Mouse (Mus musculus): ENCODE measurements around the gene Slc31a1. TPM values are rescaled to one million over a fixed set of nuclear protein-coding genes. Genes with fewer than 3 reads are reported as not detected.

The Slc31a1 gene
- polyA plus RNA-seq, 1 experiment from 2014 or later = 34.6 TPM

DNA sequence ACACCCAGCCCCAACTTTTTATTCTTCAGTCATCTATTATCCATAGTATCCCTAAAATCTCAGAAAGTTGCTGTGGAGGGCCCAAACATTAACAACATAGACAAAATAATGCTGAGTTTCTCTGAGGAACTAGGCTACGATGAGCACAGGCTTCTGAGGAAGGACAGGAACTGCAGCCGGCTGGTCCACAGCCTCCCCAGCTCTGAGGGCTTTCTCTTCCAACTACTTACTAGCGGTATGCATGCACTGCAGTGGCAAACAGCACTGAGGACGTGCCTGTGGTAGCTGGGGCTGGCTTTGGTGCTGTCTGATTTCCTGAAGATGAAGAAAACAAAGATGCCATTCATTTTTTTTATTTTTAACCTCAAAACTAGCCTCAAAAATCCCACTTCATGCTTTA, 14.7 kb upstream of the Slc31a1 start:
- WGBS = 80% methylated on average over 4 of the region's 4 CpGs
- no peaks in the 10 kb centered on the region for H3K4me1 ChIP-seq
- no peak overlapping the region for H3K4me2 ChIP-seq
- H3K27ac ChIP-seq = no peak overlapping the region
- H3K9me3 ChIP-seq = no peaks in the 10 kb centered on the region
- H3K27me3 ChIP-seq (replicated peaks) = no peaks in the 10 kb centered on the region
- H3K9ac ChIP-seq = no peak overlapping the region
- H3K4me3 ChIP-seq = no peak overlapping the region
- H3K36me3 ChIP-seq (replicated peaks) = peaks cover 17% of the 10 kb centered on the region; the same call in 1 of the 2 replicates
- no peak for ATAC-seq (replicated peaks)

DNA sequence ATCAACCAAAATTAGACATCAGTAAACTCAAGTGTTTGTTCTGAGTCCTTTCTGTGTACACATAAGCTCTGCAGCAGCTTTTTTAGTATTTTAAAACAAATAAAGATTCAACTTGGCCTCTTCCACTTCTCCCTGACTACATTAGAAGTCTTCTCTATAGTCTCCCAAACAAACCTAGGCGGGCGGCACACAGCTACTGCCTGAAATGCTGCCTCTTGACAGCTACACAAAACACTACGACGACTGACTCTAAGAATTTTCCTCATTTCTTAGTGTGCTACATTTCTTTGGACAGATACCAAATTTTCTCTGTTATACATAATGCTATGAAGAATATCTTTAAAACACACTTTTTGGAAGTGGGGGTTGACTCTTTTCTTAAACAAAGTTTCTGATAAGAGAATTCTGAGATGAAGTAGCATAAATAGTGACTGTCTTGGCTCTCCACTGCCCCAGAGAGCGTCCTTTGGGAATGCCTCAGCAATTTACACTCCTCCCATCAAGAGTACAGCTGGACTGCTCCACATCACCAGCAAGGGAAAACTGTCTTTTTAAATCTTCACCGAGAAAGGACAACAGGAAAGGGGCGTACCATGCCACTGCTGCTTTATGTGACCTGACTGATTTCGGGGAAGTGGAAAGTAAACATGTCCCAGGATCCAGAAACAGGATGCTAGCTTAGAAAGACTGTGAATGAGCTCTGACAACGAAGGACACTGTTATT, 12.8 kb upstream of the Slc31a1 start:
- no peak overlapping the region for H3K4me3 ChIP-seq
- H3K36me3 ChIP-seq (replicated peaks) = peaks cover 21% of the 10 kb centered on the region; the same call in 1 of the 2 replicates
- H3K4me1 ChIP-seq = no peaks in the 10 kb centered on the region
- no peaks in the 10 kb centered on the region for H3K9me3 ChIP-seq
- no peaks in the 10 kb centered on the region for H3K27me3 ChIP-seq (replicated peaks)
- no peak overlapping the region for H3K9ac ChIP-seq
- no peak overlapping the region for H3K27ac ChIP-seq
- no peak overlapping the region for H3K4me2 ChIP-seq
- ATAC-seq (replicated peaks) = no peak
- 80% methylated on average over 9 of the region's 9 CpGs for WGBS

DNA sequence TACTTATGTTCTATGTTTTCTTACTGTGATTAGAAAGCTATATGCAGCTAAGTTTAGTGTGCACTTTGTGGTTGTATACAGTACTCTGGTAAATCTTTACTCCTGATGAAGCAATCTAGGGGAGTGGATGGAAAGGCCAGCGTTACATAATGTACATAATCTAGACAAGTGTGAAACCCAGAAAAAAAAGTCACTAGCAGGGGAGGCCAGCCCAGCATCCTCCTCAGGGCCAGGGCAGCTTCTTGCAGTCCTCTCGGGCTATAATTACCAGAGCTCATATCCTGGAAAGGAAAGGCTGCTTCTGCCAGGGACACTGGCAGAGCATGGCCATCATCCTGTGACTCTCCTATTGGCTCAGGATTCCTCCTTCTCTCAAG, 12.2 kb upstream of the Slc31a1 start:
- Histone ChIP-seq H3K36me3 (replicated peaks) (peaks cover 16% of the 10 kb centered on the region; the same call in 1 of the 2 replicates), H3K27ac (no peak overlapping the region), H3K9ac (no peak overlapping the region), H3K4me1 (no peaks in the 10 kb centered on the region), H3K4me3 (no peak overlapping the region), H3K9me3 (no peaks in the 10 kb centered on the region), H3K27me3 (replicated peaks) (no peaks in the 10 kb centered on the region), H3K4me2 (no peak overlapping the region)
- 84% methylated on average over 2 of the region's 2 CpGs for WGBS
- ATAC-seq (replicated peaks) = no peak

DNA sequence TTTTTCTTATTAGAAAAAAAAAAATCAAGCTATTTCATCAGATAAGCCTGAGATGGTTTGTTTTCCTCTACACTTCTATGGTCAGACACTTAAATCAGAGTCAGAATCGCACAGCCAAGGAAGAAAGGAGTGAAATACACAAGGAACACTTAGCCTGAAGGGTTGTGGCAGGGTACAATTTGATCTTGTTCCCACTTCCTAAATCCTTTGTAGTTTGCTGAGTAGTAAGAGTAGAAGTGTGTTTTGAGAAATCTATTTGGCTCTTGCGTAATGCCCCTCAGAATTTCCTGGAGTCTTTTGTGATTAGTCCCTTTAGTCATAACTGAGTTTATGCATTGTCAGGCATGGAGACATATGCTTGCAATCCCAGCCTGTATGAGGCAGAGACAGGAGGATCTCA, 11.2 kb upstream of the Slc31a1 start:
- ATAC-seq (replicated peaks) = no peak
- Histone ChIP-seq H3K27me3 (replicated peaks) (no peaks in the 10 kb centered on the region), H3K9ac (no peak overlapping the region), H3K4me3 (no peak overlapping the region), H3K27ac (no peak overlapping the region), H3K36me3 (replicated peaks) (peaks cover 12% of the 10 kb centered on the region; the same call in 1 of the 2 replicates), H3K9me3 (no peaks in the 10 kb centered on the region), H3K4me1 (no peaks in the 10 kb centered on the region), H3K4me2 (no peak overlapping the region)
- WGBS = 89% methylated on average over 2 of the region's 2 CpGs

DNA sequence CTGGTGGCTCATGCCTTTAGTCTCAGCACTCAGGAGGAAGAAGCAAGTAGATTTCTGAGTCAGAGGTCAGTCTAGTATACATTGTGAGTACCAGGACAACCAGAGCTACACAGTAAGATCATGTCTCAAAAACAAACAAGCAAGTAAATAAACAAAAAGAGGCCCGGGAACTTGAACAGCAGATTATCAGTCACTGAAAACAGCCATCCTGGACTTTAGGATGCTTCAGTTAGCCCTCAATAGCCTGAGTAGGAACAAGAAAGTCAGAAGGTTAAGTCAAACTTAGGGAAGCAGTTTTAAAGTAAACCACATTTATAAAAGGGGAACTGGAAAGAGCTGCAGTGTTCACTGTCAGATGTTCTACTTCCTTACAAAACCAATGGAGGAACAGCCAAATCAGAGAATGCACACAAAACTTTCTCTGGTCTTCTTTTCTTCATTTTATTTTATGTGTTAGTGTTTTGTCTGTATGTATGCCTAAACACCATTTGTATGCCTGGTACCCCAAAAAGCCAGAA, 2.8 kb upstream of the Slc31a1 start:
- Histone ChIP-seq H3K9ac (no peak overlapping the region), H3K4me2 (no peak overlapping the region), H3K4me3 (no peak overlapping the region), H3K27ac (no peak overlapping the region), H3K27me3 (replicated peaks) (no peaks in the 10 kb centered on the region), H3K9me3 (no peaks in the 10 kb centered on the region), H3K36me3 (replicated peaks) (no peaks in the 10 kb centered on the region), H3K4me1 (peaks cover 27% of the 10 kb centered on the region)
- ATAC-seq (replicated peaks) = no peak
- 89% methylated on average over 1 of the region's 1 CpGs for WGBS

DNA sequence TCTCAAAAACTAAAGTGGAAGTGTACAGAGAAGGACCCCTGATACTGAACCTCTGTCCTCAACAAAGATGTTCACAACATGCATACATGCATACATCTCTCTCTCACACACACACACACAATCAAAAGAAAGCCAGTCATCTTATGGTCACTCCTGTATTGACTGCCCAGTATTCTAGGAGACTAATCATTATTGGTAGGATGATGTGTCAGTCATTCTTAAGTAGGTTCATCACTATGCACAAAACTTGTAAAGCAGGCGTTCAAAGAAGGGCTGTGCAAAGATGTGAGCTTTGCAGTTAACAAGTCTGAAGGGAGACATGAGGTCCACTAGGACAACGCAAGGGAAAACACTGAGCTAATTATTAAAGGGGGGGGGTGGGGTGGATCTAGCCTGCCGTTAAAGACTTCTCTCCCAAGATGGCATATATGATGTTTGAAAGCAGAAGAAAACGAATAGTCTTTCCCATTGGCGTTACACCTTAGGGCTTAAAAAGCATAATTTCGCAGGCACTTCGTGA, 1.2 kb upstream of the Slc31a1 start:
- H3K9ac ChIP-seq = peak overlapping the region; percentile 83
- no peak for ATAC-seq (replicated peaks)
- peaks cover 27% of the 10 kb centered on the region for H3K4me1 ChIP-seq
- H3K27me3 ChIP-seq (replicated peaks) = no peaks in the 10 kb centered on the region
- no peaks in the 10 kb centered on the region for H3K9me3 ChIP-seq
- peak overlapping the region; percentile 79 for H3K4me3 ChIP-seq
- 40% methylated on average over 7 of the region's 7 CpGs for WGBS
- H3K36me3 ChIP-seq (replicated peaks) = no peaks in the 10 kb centered on the region
- peak overlapping the region; percentile 84; the same call in 1 of the 2 replicates for H3K27ac ChIP-seq
- H3K4me2 ChIP-seq = peak overlapping the region; percentile 59

DNA sequence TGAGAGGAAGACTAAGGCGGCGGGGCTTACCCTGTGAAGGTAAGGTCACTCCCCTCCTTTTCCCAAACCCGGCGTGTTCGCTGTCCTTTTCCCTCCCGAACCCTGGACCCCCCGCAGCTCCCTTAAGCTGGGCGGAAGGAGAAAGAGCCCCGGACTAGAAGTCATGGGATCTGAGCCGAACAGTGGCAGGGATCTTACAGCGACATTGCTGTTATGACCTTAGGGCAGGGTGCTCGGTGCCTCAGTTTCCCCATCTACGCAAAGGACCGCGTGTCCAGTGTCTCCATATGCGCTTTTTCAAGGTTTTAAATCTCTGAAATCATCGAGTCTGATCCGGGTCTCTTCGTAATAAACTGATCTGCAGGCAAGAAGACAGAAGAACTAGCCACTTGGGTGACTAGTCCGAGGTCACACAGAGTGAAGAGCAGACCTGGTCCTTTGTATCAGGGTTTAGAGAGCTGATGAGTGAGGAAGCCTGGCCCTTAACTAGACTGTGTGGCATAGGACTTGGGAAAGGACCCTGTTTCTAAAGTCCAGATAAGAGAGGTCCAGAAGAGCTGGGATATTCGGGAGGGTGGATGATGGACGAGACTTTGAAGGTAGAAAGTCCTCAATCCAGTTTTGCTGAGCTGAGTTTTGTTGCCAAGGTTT, 403 bp downstream of the Slc31a1 start:
- H3K27me3 ChIP-seq (replicated peaks) = no peaks in the 10 kb centered on the region
- peak overlapping the region; percentile 84 for H3K27ac ChIP-seq
- peaks cover 27% of the 10 kb centered on the region for H3K4me1 ChIP-seq
- peak overlapping the region; percentile 68 for H3K9ac ChIP-seq
- H3K4me3 ChIP-seq = peak overlapping the region; percentile 79
- WGBS = under 1% methylated on average over 22 of the region's 22 CpGs
- ATAC-seq (replicated peaks) = peak; percentile 15
- H3K9me3 ChIP-seq = no peaks in the 10 kb centered on the region
- no peaks in the 10 kb centered on the region for H3K36me3 ChIP-seq (replicated peaks)
- H3K4me2 ChIP-seq = peak overlapping the region; percentile 77

DNA sequence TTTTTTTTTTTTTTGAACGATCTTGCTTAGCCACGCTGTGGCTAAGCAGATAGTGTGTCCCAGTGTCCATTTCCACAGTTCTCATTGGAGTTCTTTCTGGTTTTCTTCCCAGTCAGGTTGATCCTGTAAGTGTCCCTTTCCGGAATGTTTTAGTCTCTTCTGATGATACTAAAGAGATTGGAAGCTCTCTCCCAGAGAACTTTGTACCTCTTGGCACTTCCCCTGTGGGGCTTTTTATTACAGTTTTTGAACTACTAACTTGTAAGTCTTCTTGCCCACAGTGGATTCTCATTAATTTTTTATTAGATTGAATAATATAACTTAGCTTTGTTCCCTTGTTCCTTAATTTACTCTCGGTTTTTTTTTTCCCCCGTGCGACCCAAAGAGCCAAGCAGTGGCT, 1.0 kb downstream of the Slc31a1 start:
- Histone ChIP-seq H3K27me3 (replicated peaks) (no peaks in the 10 kb centered on the region), H3K4me3 (peak overlapping the region; percentile 79), H3K27ac (no peak overlapping the region), H3K36me3 (replicated peaks) (no peaks in the 10 kb centered on the region), H3K9me3 (no peaks in the 10 kb centered on the region), H3K9ac (0 out of 2 replicates have a peak overlapping the region, but pooled peaks have one; percentile 68), H3K4me2 (peak overlapping the region; percentile 77), H3K4me1 (peaks cover 27% of the 10 kb centered on the region)
- WGBS = 45% methylated on average over 6 of the region's 6 CpGs
- no peak for ATAC-seq (replicated peaks)

DNA sequence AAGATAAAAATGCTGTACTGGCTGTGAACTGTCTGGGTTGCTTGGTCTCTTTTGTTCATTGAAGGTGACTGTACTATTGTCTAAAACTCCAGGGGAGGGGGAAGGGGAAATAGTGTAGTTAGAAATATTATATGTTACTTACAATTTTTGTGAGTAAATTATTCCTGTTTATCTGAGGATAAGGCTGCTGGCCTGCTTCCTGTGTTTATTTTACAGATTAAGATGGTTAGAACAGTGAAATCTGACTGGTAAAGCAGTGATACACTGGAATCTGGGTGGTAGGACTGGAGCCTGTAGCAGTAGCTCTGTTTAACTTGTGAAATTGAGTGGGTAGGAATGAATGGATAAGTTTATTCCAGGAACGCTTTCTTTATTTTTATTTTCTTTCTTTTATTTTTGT, 1.5 kb downstream of the Slc31a1 start:
- peak overlapping the region; percentile 77 for H3K4me2 ChIP-seq
- peaks cover 27% of the 10 kb centered on the region for H3K4me1 ChIP-seq
- WGBS = 83% methylated on average over 1 of the region's 1 CpGs
- peak overlapping the region; percentile 79 for H3K4me3 ChIP-seq
- no peaks in the 10 kb centered on the region for H3K36me3 ChIP-seq (replicated peaks)
- no peak overlapping the region for H3K9ac ChIP-seq
- H3K27ac ChIP-seq = no peak overlapping the region
- ATAC-seq (replicated peaks) = no peak
- no peaks in the 10 kb centered on the region for H3K9me3 ChIP-seq
- no peaks in the 10 kb centered on the region for H3K27me3 ChIP-seq (replicated peaks)

DNA sequence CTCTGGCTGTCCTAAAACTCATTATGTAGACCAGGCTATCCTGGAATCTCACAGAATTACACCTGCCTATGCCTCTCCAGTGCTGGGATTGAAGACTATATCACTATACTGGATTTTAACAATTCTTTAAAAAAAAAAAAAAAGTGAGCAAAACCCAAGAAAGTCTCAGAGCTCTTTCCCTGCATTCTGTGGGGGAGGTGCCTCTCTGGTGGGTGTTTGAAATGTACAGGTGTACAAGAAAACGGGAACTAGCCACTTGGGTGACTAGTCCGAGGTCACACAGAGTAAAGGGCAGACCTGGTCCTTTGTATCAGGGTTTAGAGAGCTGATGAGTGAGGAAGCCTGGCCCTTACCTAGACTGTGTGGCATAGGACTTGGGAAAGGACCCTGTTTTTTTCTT, 1.9 kb downstream of the Slc31a1 start:
- Histone ChIP-seq H3K4me3 (no peak overlapping the region), H3K4me1 (peaks cover 27% of the 10 kb centered on the region), H3K9ac (no peak overlapping the region), H3K4me2 (no peak overlapping the region), H3K27me3 (replicated peaks) (no peaks in the 10 kb centered on the region), H3K27ac (no peak overlapping the region), H3K36me3 (replicated peaks) (no peaks in the 10 kb centered on the region), H3K9me3 (no peaks in the 10 kb centered on the region)
- 88% methylated on average over 2 of the region's 2 CpGs for WGBS
- no peak for ATAC-seq (replicated peaks)

DNA sequence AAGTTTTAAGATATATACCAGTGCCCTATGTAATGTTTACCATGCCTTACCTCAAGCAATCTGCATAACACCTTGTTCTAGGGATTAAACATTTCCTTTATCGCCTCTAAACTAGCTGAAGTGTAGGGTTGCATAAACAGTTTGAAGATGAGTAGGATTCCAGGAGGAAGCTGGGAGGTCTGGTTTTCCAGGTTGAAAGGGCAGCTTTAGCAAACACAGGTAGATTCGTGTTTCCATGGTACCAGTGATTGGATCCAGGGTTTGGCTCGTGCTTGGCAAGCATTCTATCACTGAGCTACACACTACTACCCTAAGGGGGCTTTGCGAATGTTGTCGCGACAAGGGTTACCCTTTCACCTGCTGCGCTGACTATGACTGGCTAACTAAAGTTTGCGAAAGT, 3.8 kb downstream of the Slc31a1 start:
- Histone ChIP-seq H3K9me3 (no peaks in the 10 kb centered on the region), H3K4me3 (no peak overlapping the region), H3K27ac (no peak overlapping the region), H3K27me3 (replicated peaks) (no peaks in the 10 kb centered on the region), H3K4me1 (peaks cover 18% of the 10 kb centered on the region), H3K36me3 (replicated peaks) (no peaks in the 10 kb centered on the region), H3K9ac (no peak overlapping the region), H3K4me2 (no peak overlapping the region)
- no peak for ATAC-seq (replicated peaks)
- whole genome bisulfite sequencing = 92% methylated on average over 8 of the region's 8 CpGs

DNA sequence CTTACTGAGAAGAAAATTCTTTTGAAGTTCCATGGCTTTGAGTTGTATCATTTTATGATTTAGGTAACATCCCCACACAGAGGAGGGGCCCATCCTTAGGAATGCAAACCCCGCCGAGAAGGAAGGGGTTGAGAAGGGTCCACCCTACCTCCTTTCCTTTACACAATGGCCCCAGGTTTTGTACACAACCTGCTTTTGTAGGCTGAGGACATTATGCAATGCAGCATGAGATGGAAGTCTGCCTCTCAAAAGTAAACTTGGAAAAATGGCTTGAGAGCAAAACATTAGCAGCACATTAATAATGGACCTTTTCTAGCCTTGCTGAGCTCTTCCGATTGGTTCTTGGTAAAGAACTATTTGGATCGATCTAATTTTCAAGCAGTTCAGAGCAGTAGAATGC, 5.8 kb downstream of the Slc31a1 start:
- no peaks in the 10 kb centered on the region for H3K36me3 ChIP-seq (replicated peaks)
- no peak overlapping the region for H3K9ac ChIP-seq
- peaks cover 11% of the 10 kb centered on the region for H3K4me1 ChIP-seq
- no peak overlapping the region for H3K4me2 ChIP-seq
- H3K27me3 ChIP-seq (replicated peaks) = no peaks in the 10 kb centered on the region
- no peak overlapping the region for H3K4me3 ChIP-seq
- WGBS = 82% methylated on average over 4 of the region's 4 CpGs
- ATAC-seq (replicated peaks) = no peak
- H3K9me3 ChIP-seq = no peaks in the 10 kb centered on the region
- no peak overlapping the region for H3K27ac ChIP-seq
